Mouse (Mus musculus) left cerebral cortex, postnatal 36 days (tissue): ENCODE measurements at regions not wholly inside any gene's neighbourhood (a gene's known extent, or its start where the extent isn't known, plus 50 kb on each side); places are given as distances from the start of the nearest gene placed in this dataset.
A peak's percentile ranks its signal among the peaks of the same experiment; 100 is the strongest.

Source experiments
- DNase-seq, 2 experiments: peaks; one replicate each; pipeline ENCODE4 v3.0.0; 2021 to 2022; ENCODE audit warnings: low spot score in 2 of 2, mixed read lengths in 1 of 2
- intact Hi-C: fragments of 180-260 bp; cut with DNase I; formaldehyde crosslinking; loops from one replicate; pipeline ENCODE4 v1.15.1; 2025

- intact Hi-C loops: loop anchor here (5.0 kb wide), 1 partner anchor 70 kb away; no protein-coding TSS in a partner anchor
- DNase-seq: no peak
Observed at GRCm38 (mm10) chr16:77332285-77332684, 269.6 kb downstream of the Gm11146 start.

- intact Hi-C loops: loop anchor here (5.0 kb wide), 1 partner anchor 71 kb away; no protein-coding TSS in a partner anchor
- DNase-seq: no peak
Observed at GRCm38 (mm10) chr16:77330996-77331395, 270.9 kb downstream of the Gm11146 start.

DNA sequence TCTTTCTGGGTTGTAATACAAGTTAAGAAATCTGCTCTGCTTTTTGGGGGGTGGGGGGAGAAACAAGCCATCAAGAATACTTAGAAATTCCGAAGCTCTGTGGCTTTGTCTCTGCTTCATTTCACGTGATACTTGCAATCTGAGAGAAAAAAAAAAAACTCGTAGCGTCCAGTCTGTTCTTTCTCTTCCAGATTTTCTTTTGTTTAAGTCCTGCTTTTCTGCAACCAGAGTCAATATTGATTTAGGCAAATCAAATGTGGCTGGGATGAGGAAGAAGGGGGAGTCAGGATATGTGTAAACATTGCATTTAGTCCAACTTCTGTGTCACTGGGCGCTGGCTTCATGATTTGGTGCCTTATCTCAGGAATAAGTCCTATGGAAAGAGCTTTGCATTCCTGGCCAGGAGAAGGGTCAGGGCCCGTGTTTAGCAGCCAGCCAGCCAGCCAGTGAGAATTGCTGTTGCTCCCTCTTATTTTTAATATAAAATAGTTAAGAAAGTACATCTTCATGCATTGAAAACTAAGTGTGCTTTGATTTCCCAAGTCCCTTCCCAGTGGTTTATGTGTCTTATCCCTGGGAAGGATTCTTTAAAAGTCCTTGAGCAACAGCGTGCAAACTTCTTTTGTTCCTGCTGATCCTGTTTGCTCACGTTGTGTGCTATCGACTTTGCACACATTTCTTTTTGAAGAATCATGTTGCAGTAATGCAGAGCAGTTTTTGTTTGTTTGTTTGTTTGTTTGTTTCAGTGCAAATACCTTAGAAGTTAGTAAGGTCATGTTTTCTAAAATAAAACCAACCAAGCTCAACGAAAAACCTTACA lies 272.0 kb downstream of the Gm11146 start:
- intact Hi-C loops: loop anchor here (1.0 to 5.0 kb wide), 4 partner anchors 72 to 172 kb away; no protein-coding TSS in a partner anchor
- DNase-seq: no peak

- intact Hi-C loops: loop anchor here (1.0 to 5.0 kb wide), 3 partner anchors 92 to 173 kb away; no protein-coding TSS in a partner anchor
- DNase-seq: peak; percentile 26 to 43
Observed at GRCm38 (mm10) chr16:77329160-77329691, 272.7 kb downstream of the Gm11146 start.

DNA sequence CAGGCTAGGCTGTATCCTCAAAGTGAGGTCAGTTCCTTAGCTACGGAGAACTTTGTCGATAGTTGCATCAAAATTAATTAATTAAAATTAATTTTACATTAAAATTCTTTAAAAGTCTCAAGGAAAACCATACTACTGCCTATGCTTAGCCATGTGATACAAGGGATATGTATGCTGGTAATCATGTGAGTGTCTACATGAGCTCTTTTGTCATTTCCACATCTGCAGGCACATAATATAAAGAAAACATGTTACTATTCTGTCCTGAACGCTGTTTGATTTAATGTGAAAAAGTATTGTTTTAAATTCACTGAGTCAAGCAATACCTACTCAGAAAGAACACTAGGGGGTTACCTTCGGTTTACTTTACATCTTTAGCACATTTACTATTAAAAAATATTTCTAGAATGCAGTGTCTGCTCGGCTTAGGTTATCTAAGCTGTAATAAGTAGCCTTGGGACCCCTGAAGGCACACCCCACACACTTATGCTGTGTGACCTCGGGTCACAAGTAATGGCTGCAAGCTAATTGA lies 273.2 kb downstream of the Gm11146 start:
- intact Hi-C loops: loop anchor here (1.0 to 5.0 kb wide), 3 partner anchors 91 to 174 kb away; no protein-coding TSS in a partner anchor
- DNase-seq: no peak

DNA sequence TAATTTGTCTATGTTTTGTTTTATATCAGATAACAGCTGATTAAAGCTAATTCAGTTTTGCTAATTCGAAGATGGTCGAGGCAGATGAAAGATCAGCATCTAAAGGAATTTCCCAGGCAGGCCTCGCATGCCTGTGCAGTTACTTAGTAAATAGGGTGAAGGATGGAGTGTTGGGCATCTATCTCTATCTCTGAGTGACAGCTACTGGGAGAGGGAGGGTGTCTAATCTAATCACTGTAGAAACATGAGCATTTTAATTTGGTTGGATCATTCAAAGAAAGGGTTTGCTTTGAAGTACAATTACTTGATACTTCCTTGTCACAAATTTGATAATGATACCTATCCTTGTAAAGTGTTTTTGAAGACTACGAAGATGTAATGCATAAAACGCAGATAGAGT lies 273.8 kb downstream of the Gm11146 start:
- intact Hi-C loops: loop anchor here (5.0 kb wide), 2 partner anchors 91 to 174 kb away; no protein-coding TSS in a partner anchor
- no peak for DNase-seq

- intact Hi-C loops: no loop called here
- DNase-seq: no peak
Observed at GRCm38 (mm10) chr16:77322338-77322737, 279.6 kb downstream of the Gm11146 start.

DNA sequence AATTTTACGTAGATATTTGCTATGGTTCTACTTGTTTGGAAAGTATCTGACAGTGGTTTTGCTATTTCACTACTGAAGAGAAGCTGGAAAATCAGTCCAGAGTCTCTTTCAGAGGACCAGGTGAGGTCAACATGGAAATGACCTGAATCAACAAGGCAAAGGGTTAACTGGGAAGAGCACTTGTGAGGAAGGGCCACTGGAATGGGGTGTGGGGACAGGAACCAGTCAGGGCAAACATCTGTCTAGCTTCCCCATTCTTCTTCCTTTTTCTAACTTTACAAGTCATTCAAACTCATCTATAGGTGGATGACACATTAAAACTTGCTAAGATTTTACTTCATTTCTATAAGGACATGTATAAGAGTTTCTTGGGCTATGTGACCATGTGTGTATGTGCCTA lies 283.7 kb downstream of the Gm11146 start:
- DNase-seq: no peak
- intact Hi-C loops: no loop called here

DNA sequence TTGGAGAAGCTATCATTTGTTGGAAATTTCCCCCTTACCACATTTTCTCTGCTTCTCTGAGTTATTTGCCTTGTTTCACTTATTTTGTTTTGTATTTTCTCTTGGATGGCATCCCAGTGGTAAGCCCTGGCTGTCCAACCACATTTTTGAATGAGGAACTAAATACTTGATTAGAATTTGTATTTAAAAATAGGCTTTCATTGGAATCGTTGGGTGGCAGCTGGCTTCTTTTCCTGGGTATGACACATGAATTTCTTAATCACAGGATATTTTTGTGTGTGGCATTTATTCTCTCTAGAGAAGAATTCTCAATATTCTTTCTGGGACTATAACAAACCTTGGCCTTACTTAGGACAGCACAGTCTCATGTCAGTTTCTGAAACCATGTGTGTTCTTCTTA lies 286.5 kb downstream of the Gm11146 start:
- no peak for DNase-seq
- intact Hi-C loops: no loop called here

DNA sequence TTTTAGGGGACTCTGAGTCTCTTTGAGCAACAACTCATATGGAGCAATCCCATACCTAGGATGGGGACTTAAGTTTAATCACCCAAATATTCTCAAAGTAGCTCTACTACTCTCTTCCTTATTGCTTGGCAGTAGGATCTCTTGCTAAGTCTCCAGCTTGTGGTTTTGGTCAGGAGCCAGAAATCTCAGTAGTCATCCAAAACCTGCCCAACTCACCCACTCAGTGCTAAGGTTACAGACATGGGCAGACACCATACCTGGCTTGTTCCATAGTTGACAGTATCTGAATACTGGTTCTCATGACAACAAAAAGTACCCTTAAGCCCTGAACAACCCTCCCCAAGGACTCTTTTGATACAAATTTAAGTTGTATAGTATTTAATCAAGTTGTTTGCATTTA lies 288.7 kb downstream of the Gm11146 start:
- no peak for DNase-seq
- intact Hi-C loops: no loop called here

- DNase-seq: no peak
- intact Hi-C loops: no loop called here
Observed at GRCm38 (mm10) chr16:77301270-77302171, 288.0 kb downstream of the Usp25 start.

DNA sequence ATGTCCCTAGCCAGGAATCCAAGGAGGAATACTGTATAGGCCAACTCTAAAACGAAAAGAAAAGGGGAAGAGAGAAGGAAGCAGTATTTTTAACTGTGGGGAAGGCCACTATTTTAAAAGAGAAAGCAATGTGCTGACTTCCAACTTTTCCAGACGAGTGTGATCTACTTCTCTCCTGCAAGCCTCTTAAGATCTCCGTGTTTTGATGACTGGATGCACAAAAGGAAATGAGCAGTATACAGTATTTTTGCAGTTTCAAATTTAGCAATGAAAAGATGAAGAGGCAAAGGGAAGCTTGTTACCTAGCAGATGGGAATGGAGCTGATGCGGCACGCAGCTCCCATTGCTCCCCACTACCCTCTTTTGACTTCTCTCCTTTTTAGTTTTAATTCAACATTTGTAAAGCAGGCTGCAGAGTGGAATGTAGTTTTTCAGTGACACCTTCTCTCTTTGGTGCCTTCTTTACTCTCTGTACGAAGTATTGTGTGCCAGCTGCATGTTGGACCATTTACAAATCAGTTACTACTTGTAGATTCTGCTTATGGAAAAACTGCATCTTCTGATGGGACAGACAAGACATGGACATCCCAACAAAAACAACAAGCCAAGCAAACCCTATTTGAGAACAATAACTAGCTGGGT lies 287.2 kb downstream of the Usp25 start:
- DNase-seq: no peak
- intact Hi-C loops: no loop called here

GRCm38 (mm10) chr16:77295574-77296355 lies 282.3 kb downstream of the Usp25 start:
- DNase-seq: no peak
- intact Hi-C loops: no loop called here

DNA sequence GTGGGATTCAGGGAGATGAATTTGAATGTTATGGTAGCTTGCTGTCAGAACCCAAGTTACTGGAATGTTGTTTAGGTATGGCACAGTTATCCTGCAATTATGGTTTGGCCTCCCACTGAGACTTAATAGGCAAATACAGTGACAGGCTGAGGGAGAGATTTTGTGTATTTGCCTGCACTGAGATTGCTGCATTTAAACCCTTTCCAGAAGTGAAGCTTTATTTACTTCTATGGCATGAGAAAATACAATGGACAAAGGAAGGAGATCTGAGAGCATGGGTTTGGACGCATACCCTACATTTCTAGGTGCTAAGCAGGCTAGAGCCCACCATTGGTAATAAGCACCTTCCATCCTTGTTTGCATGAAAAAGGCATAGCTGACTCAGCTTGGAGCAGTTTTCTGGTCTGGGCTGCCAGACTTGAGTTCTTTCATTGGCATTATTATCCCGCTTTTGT lies 278.8 kb downstream of the Usp25 start:
- no peak for DNase-seq
- intact Hi-C loops: no loop called here

- intact Hi-C loops: no loop called here
- DNase-seq: no peak
Observed at GRCm38 (mm10) chr16:77291723-77292316, 278.3 kb downstream of the Usp25 start.

GRCm38 (mm10) chr16:77284205-77284604 lies 270.7 kb downstream of the Usp25 start:
- DNase-seq: no peak
- intact Hi-C loops: no loop called here

- no peak for DNase-seq
- intact Hi-C loops: no loop called here
Observed at GRCm38 (mm10) chr16:77279916-77280315, 266.4 kb downstream of the Usp25 start.

DNA sequence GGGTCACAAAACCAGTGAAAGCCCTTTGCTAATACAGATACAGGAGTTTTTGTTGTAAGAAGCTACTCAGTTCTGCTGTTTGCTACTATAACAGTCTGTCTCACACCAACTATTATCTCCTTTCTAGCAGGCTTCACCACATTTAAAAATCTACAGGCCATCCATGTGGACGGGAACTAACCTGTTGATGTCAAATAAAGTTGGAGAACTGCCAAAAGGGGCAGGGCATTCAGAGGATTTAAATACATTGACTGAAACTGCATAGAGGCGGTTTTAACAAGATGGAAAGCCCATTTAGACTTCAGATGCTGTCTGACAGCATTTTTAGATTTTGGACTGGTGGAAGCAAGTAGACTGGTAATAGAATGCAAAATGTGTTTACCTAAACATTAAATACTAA lies 266.0 kb downstream of the Usp25 start:
- DNase-seq: no peak
- intact Hi-C loops: no loop called here
